Mouse (Mus musculus): ENCODE measurements around the gene Gm13889. TPM values are rescaled to one million over a fixed set of nuclear protein-coding genes. Genes with fewer than 3 reads are reported as not detected.
A peak's percentile ranks its signal among the peaks of the same experiment; 100 is the strongest.

The Gm13889 gene
- polyA plus RNA-seq (2014; fragmentation: Nextera tagmentation; extraction: Ambion mirVana) = 12.3 and 12.8 TPM in 2 replicates

GRCm38 (mm10) chr2:93956908-93957784 is at the start of gene Gm13889:
Gene Gm13889 (minus strand): TSS chr2:93957201.
- peaks cover 8% of the 10 kb centered on the region; the same call in 1 of the 2 replicates for H3K27me3 ChIP-seq (ENCODE audit: control insufficient read depth, insufficient read depth, low read length)
- no peaks in the 10 kb centered on the region for H3K36me3 ChIP-seq (ENCODE audit: control insufficient read depth, insufficient read depth, low read length)
- no peaks in the 10 kb centered on the region for H3K9me3 ChIP-seq (ENCODE audit: control insufficient read depth, low read length)
- H3K4me1 ChIP-seq (ENCODE audit: control insufficient read depth, insufficient read depth, low read length) = peaks cover 5% of the 10 kb centered on the region; the same call in 1 of the 2 replicates
- peak within 1 kb of the TSS; percentile 66 for H3K4me3 ChIP-seq (ENCODE audit: low read depth, low read length)
- ATAC-seq (ENCODE audit: low read depth) = peak; percentile 69
- peak within 1 kb of the TSS; percentile 96 for H3K4me2 ChIP-seq (ENCODE audit: low read depth, low read length)
- WGBS = 4% methylated on average over 30 of the region's 62 CpGs
- peak within 1 kb of the TSS; percentile 84 for H3K27ac ChIP-seq (ENCODE audit: low read depth, low read length)
- peak within 1 kb of the TSS; percentile 77 for H3K9ac ChIP-seq (replicated peaks; ENCODE audit: low read depth, low read length)

- H3K9ac ChIP-seq (replicated peaks; ENCODE audit: low read depth, low read length) = no peak overlapping the region
Observed at GRCm38 (mm10) chr2:94002331-94002730, 45.3 kb upstream of the Gm13889 start.

GRCm38 (mm10) chr2:94001918-94002317 is 44.9 kb upstream of the Gm13889 start:
- ATAC-seq (ENCODE audit: low read depth) = peak; percentile 41; the same call in 1 of the 2 replicates
- H3K4me1 ChIP-seq (ENCODE audit: control insufficient read depth, insufficient read depth, low read length) = no peaks in the 10 kb centered on the region
- no peak overlapping the region for H3K4me3 ChIP-seq (ENCODE audit: low read depth, low read length)
- peaks cover 26% of the 10 kb centered on the region for H3K36me3 ChIP-seq (ENCODE audit: control insufficient read depth, insufficient read depth, low read length)
- no peaks in the 10 kb centered on the region for H3K27me3 ChIP-seq (ENCODE audit: control insufficient read depth, insufficient read depth, low read length)
- WGBS = 87% methylated on average over 4 of the region's 4 CpGs
- no peak overlapping the region for H3K9ac ChIP-seq (replicated peaks; ENCODE audit: low read depth, low read length)
- no peak overlapping the region for H3K27ac ChIP-seq (ENCODE audit: low read depth, low read length)
- H3K9me3 ChIP-seq (ENCODE audit: control insufficient read depth, low read length) = no peaks in the 10 kb centered on the region
- H3K4me2 ChIP-seq (ENCODE audit: low read depth, low read length) = no peak overlapping the region

More at GRCm38 (mm10) chr2:94002331-94002730, 45.3 kb upstream of the Gm13889 start:
- Histone ChIP-seq H3K27ac (ENCODE audit: low read depth, low read length) (no peak overlapping the region), H3K27me3 (ENCODE audit: control insufficient read depth, insufficient read depth, low read length) (no peaks in the 10 kb centered on the region), H3K4me1 (ENCODE audit: control insufficient read depth, insufficient read depth, low read length) (no peaks in the 10 kb centered on the region), H3K36me3 (ENCODE audit: control insufficient read depth, insufficient read depth, low read length) (peaks cover 26% of the 10 kb centered on the region), H3K9me3 (ENCODE audit: control insufficient read depth, low read length) (no peaks in the 10 kb centered on the region), H3K4me3 (ENCODE audit: low read depth, low read length) (no peak overlapping the region), H3K4me2 (ENCODE audit: low read depth, low read length) (no peak overlapping the region)
- peak; percentile 85; the same call in 1 of the 2 replicates for ATAC-seq (ENCODE audit: low read depth)
- 4% methylated on average over 2 of the region's 2 CpGs for WGBS

DNA sequence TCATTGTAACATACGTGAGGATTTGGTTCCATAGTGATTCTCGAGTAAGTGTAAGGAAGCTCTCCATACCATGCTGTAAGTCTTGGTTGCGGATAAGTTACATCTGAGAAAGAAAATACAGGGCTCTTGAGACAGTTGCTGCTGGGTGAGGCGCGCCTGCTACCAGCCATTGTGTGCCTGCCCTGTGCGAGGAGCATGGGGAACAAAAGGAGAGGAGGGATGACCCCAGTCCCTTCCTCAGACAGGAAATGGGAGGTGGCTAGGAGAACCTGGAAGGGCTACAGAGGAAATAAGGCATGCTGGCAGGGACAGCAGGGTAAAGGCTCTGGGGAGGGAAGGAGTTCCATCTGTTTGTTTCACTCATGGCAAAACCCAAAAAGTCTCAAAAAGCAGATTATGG is 44.4 kb upstream of the Gm13889 start:
- Histone ChIP-seq H3K36me3 (ENCODE audit: control insufficient read depth, insufficient read depth, low read length) (peaks cover 27% of the 10 kb centered on the region), H3K4me2 (ENCODE audit: low read depth, low read length) (no peak overlapping the region), H3K9me3 (ENCODE audit: control insufficient read depth, low read length) (no peaks in the 10 kb centered on the region), H3K4me3 (ENCODE audit: low read depth, low read length) (no peak overlapping the region), H3K4me1 (ENCODE audit: control insufficient read depth, insufficient read depth, low read length) (no peaks in the 10 kb centered on the region), H3K27ac (ENCODE audit: low read depth, low read length) (no peak overlapping the region), H3K9ac (replicated peaks; ENCODE audit: low read depth, low read length) (no peak overlapping the region), H3K27me3 (ENCODE audit: control insufficient read depth, insufficient read depth, low read length) (no peaks in the 10 kb centered on the region)
- ATAC-seq (ENCODE audit: low read depth) = no peak
- WGBS = 79% methylated on average over 6 of the region's 6 CpGs

DNA sequence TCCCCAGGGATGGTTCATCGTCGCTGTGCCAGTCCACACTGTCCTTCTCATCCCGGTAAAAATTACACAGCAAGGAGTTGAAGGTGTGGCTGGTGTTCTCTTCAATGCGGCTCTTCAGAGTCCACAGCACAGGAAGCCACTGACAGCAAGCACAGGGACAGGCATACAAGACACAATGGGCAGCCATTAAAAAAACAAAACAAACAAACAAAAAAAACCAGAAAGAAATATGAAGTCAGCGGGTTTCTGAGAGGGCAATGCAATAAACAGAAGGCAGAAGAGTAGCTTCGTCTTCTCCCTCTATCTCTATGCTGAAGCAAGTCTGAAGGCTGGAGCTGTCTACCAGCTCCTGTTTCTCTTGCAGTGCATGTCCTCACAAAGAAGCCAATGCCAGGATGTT is 39.3 kb upstream of the Gm13889 start, which contains the start of gene Gm27027:
Gene Gm27027 (minus strand): TSS at position 101 of the 400 bp plus-strand sequence.
- no peak within 1 kb of the TSS for H3K4me3 ChIP-seq (ENCODE audit: low read depth, low read length)
- H3K36me3 ChIP-seq (ENCODE audit: control insufficient read depth, insufficient read depth, low read length) = peaks cover 32% of the 10 kb centered on the region; the same call in 1 of the 2 replicates
- H3K9me3 ChIP-seq (ENCODE audit: control insufficient read depth, low read length) = no peaks in the 10 kb centered on the region
- H3K4me1 ChIP-seq (ENCODE audit: control insufficient read depth, insufficient read depth, low read length) = peaks cover 9% of the 10 kb centered on the region
- no peak within 1 kb of the TSS for H3K4me2 ChIP-seq (ENCODE audit: low read depth, low read length)
- no peak within 1 kb of the TSS for H3K27ac ChIP-seq (ENCODE audit: low read depth, low read length)
- no peak within 1 kb of the TSS for H3K9ac ChIP-seq (replicated peaks; ENCODE audit: low read depth, low read length)
- H3K27me3 ChIP-seq (ENCODE audit: control insufficient read depth, insufficient read depth, low read length) = no peaks in the 10 kb centered on the region
- no peak for ATAC-seq (ENCODE audit: low read depth)
- 91% methylated on average over 6 of the region's 6 CpGs for WGBS

GRCm38 (mm10) chr2:93992810-93993209 is 35.8 kb upstream of the Gm13889 start:
- 28% methylated on average over 3 of the region's 3 CpGs for WGBS
- no peak for ATAC-seq (ENCODE audit: low read depth)
- Histone ChIP-seq H3K4me2 (ENCODE audit: low read depth, low read length) (0 out of 2 replicates have a peak overlapping the region, but pooled peaks have one; percentile 8), H3K4me3 (ENCODE audit: low read depth, low read length) (no peak overlapping the region), H3K27ac (ENCODE audit: low read depth, low read length) (peak overlapping the region; percentile 29), H3K36me3 (ENCODE audit: control insufficient read depth, insufficient read depth, low read length) (peaks cover 31% of the 10 kb centered on the region), H3K9ac (replicated peaks; ENCODE audit: low read depth, low read length) (no peak overlapping the region), H3K4me1 (ENCODE audit: control insufficient read depth, insufficient read depth, low read length) (peaks cover 9% of the 10 kb centered on the region), H3K27me3 (ENCODE audit: control insufficient read depth, insufficient read depth, low read length) (no peaks in the 10 kb centered on the region), H3K9me3 (ENCODE audit: control insufficient read depth, low read length) (no peaks in the 10 kb centered on the region)

GRCm38 (mm10) chr2:93992259-93992658 is 35.3 kb upstream of the Gm13889 start:
- Histone ChIP-seq H3K4me2 (ENCODE audit: low read depth, low read length) (0 out of 2 replicates have a peak overlapping the region, but pooled peaks have one; percentile 8), H3K9ac (replicated peaks; ENCODE audit: low read depth, low read length) (no peak overlapping the region), H3K9me3 (ENCODE audit: control insufficient read depth, low read length) (no peaks in the 10 kb centered on the region), H3K27me3 (ENCODE audit: control insufficient read depth, insufficient read depth, low read length) (no peaks in the 10 kb centered on the region), H3K27ac (ENCODE audit: low read depth, low read length) (peak overlapping the region; percentile 29), H3K36me3 (ENCODE audit: control insufficient read depth, insufficient read depth, low read length) (peaks cover 31% of the 10 kb centered on the region), H3K4me1 (ENCODE audit: control insufficient read depth, insufficient read depth, low read length) (peaks cover 9% of the 10 kb centered on the region), H3K4me3 (ENCODE audit: low read depth, low read length) (no peak overlapping the region)
- peak; percentile 70 for ATAC-seq (ENCODE audit: low read depth)
- 16% methylated on average over 5 of the region's 5 CpGs for WGBS

GRCm38 (mm10) chr2:93991336-93991735 is 34.3 kb upstream of the Gm13889 start:
- WGBS = 85% methylated on average over 3 of the region's 3 CpGs
- ATAC-seq (ENCODE audit: low read depth) = no peak
- Histone ChIP-seq H3K9ac (replicated peaks; ENCODE audit: low read depth, low read length) (no peak overlapping the region), H3K4me1 (ENCODE audit: control insufficient read depth, insufficient read depth, low read length) (peaks cover 9% of the 10 kb centered on the region), H3K27me3 (ENCODE audit: control insufficient read depth, insufficient read depth, low read length) (no peaks in the 10 kb centered on the region), H3K36me3 (ENCODE audit: control insufficient read depth, insufficient read depth, low read length) (peaks cover 30% of the 10 kb centered on the region), H3K9me3 (ENCODE audit: control insufficient read depth, low read length) (no peaks in the 10 kb centered on the region), H3K27ac (ENCODE audit: low read depth, low read length) (no peak overlapping the region), H3K4me3 (ENCODE audit: low read depth, low read length) (no peak overlapping the region), H3K4me2 (ENCODE audit: low read depth, low read length) (no peak overlapping the region)

DNA sequence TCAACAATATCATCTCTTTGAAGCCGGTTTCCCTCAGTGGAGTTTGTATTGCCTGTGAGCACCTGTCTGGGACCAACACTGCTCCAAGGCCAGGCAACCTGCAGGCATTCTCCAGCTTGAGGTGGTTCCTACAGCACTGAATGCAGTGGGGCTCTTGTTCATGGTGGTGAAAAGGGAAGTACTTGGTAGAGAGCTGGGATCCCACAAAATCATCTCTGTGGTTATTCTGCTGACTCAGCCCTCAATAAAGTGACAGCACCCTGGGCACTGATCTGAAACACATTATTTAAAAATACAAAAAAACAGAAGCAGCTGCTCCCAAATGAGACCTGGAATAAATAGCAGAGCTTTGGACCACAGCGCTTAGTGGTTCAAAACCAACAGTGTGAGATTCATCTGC is 31.4 kb upstream of the Gm13889 start:
- H3K27ac ChIP-seq (ENCODE audit: low read depth, low read length) = no peak overlapping the region
- H3K36me3 ChIP-seq (ENCODE audit: control insufficient read depth, insufficient read depth, low read length) = peaks cover 6% of the 10 kb centered on the region; the same call in 1 of the 2 replicates
- H3K4me2 ChIP-seq (ENCODE audit: low read depth, low read length) = no peak overlapping the region
- H3K4me3 ChIP-seq (ENCODE audit: low read depth, low read length) = no peak overlapping the region
- no peaks in the 10 kb centered on the region for H3K27me3 ChIP-seq (ENCODE audit: control insufficient read depth, insufficient read depth, low read length)
- WGBS = 97% methylated on average over 2 of the region's 2 CpGs
- H3K9me3 ChIP-seq (ENCODE audit: control insufficient read depth, low read length) = no peaks in the 10 kb centered on the region
- H3K9ac ChIP-seq (replicated peaks; ENCODE audit: low read depth, low read length) = no peak overlapping the region
- no peak for ATAC-seq (ENCODE audit: low read depth)
- peaks cover 9% of the 10 kb centered on the region for H3K4me1 ChIP-seq (ENCODE audit: control insufficient read depth, insufficient read depth, low read length)
